Mouse (Mus musculus) T-helper 17 cell (primary cell): ENCODE data around the gene Plcz1.

Source experiments
- in situ Hi-C, 2 experiments: fragments of 300-600 bp; cut with MboI, MseI; formaldehyde crosslinking; loops; 1 replicate in 1 of 2; 2 replicates in 1 of 2; pipeline ENCODE4 v1.15.1; 2025; ENCODE audit warnings: high pct_unique_total_duplicates in 2 of 2

Gene Plcz1

GRCm38 (mm10) chr6:139953596-139953995 is 87.7 kb downstream of the Plcz1 start:
- in situ Hi-C loops = no loop called here

GRCm38 (mm10) chr6:139947106-139947879 is 94.0 kb downstream of the Plcz1 start:
- in situ Hi-C loops = no loop called here
